Mouse (Mus musculus): ENCODE measurements at regions not wholly inside any gene's neighbourhood (a gene's known extent, or its start where the extent isn't known, plus 50 kb on each side); places are given as distances from the start of the nearest gene placed in this dataset.

DNA sequence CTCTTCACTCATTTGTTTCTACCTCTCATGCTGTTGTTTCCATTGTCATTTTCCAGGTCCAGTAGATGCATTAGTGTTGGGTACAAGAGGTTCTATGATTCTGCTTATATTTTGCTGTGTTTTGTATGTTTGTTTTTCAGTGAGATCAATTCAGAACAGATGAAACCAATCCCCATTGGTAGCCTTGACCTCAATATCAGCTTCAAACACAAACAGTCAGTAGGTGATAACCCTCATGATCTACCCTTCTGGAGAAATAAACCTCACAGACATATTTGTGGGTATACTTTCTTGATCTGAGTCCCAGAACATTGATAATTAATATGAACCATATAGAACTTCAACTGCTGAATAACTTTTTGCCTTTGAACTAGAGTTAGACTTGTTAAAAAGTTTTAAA lies 969.3 kb upstream of the Lrrc6 start:
- Histone ChIP-seq H3K27me3 (ENCODE audit: control insufficient read depth, insufficient read depth, insufficient read length) (no peaks in the 10 kb centered on the region), H3ac (ENCODE audit: control insufficient read depth, insufficient read length, low read depth) (no peak overlapping the region), H3K4me3 (ENCODE audit: insufficient read depth, poor library complexity, severe bottlenecking) (no peak overlapping the region), H3K79me3 (ENCODE audit: low read depth) (no peaks in the 10 kb centered on the region), H3K79me2 (ENCODE audit: control insufficient read depth, insufficient read depth) (no peaks in the 10 kb centered on the region), H3K36me3 (ENCODE audit: control insufficient read depth, insufficient read depth) (no peaks in the 10 kb centered on the region)
- no peak for TF ChIP-seq MYOG (IDR thresholded peaks at IDR 0.05; ENCODE audit: control insufficient read depth, extremely low read depth, insufficient read length)
- TF ChIP-seq MYOD1 (IDR thresholded peaks at IDR 0.05; ENCODE audit: control insufficient read depth, insufficient read length, low read depth), result no peak
- no peak for TF ChIP-seq CEBPB (IDR thresholded peaks at IDR 0.05; ENCODE audit: low read depth)
- no peak for TF ChIP-seq CTCF (IDR thresholded peaks at IDR 0.05; ENCODE audit: control insufficient read depth, insufficient read depth, insufficient read length)
- no peak for TF ChIP-seq FOSL1 (IDR thresholded peaks at IDR 0.05; ENCODE audit: insufficient read depth, low read length, poor library complexity, severe bottlenecking)
- no peak for TF ChIP-seq USF1 (IDR thresholded peaks at IDR 0.05; ENCODE audit: low read depth)
- TF ChIP-seq MAX (IDR thresholded peaks at IDR 0.05), result no peak

- TF ChIP-seq FOSL1 (IDR thresholded peaks at IDR 0.05; ENCODE audit: insufficient read depth, low read length, poor library complexity, severe bottlenecking) (no peak), MYOD1 (IDR thresholded peaks at IDR 0.05; ENCODE audit: control insufficient read depth, insufficient read length, low read depth) (no peak), CEBPB (IDR thresholded peaks at IDR 0.05; ENCODE audit: low read depth) (no peak), MYOG (IDR thresholded peaks at IDR 0.05; ENCODE audit: control insufficient read depth, extremely low read depth, insufficient read length) (no peak), CTCF (IDR thresholded peaks at IDR 0.05; ENCODE audit: control insufficient read depth, insufficient read depth, insufficient read length) (no peak), USF1 (IDR thresholded peaks at IDR 0.05; ENCODE audit: low read depth) (no peak), MAX (IDR thresholded peaks at IDR 0.05) (no peak)
- Histone ChIP-seq H3ac (ENCODE audit: control insufficient read depth, insufficient read length, low read depth) (no peak overlapping the region), H3K27me3 (ENCODE audit: control insufficient read depth, insufficient read depth, insufficient read length) (no peaks in the 10 kb centered on the region), H3K36me3 (ENCODE audit: control insufficient read depth, insufficient read depth) (no peaks in the 10 kb centered on the region), H3K79me3 (ENCODE audit: low read depth) (no peaks in the 10 kb centered on the region), H3K4me3 (ENCODE audit: insufficient read depth, poor library complexity, severe bottlenecking) (no peak overlapping the region), H3K79me2 (ENCODE audit: control insufficient read depth, insufficient read depth) (no peaks in the 10 kb centered on the region)
Measured at GRCm38 (mm10) chr15:67467404-67468345, 967.0 kb upstream of the Lrrc6 start.

GRCm38 (mm10) chr15:67462863-67463262 lies 962.2 kb upstream of the Lrrc6 start:
- TF ChIP-seq MYOG (IDR thresholded peaks at IDR 0.05; ENCODE audit: control insufficient read depth, extremely low read depth, insufficient read length), result no peak
- no peak for TF ChIP-seq MYOD1 (IDR thresholded peaks at IDR 0.05; ENCODE audit: control insufficient read depth, insufficient read length, low read depth)
- no peak for TF ChIP-seq CEBPB (IDR thresholded peaks at IDR 0.05; ENCODE audit: low read depth)
- no peak for TF ChIP-seq FOSL1 (IDR thresholded peaks at IDR 0.05; ENCODE audit: insufficient read depth, low read length, poor library complexity, severe bottlenecking)
- no peak for TF ChIP-seq MAX (IDR thresholded peaks at IDR 0.05)
- TF ChIP-seq CTCF (IDR thresholded peaks at IDR 0.05; ENCODE audit: control insufficient read depth, insufficient read depth, insufficient read length), result no peak
- TF ChIP-seq USF1 (IDR thresholded peaks at IDR 0.05; ENCODE audit: low read depth), result no peak
- H3ac ChIP-seq (ENCODE audit: control insufficient read depth, insufficient read length, low read depth), result no peak overlapping the region
- H3K36me3 ChIP-seq (ENCODE audit: control insufficient read depth, insufficient read depth), result no peaks in the 10 kb centered on the region
- H3K79me2 ChIP-seq (ENCODE audit: control insufficient read depth, insufficient read depth), result no peaks in the 10 kb centered on the region
- H3K79me3 ChIP-seq (ENCODE audit: low read depth), result no peaks in the 10 kb centered on the region
- no peaks in the 10 kb centered on the region for H3K27me3 ChIP-seq (ENCODE audit: control insufficient read depth, insufficient read depth, insufficient read length)
- H3K4me3 ChIP-seq (ENCODE audit: insufficient read depth, poor library complexity, severe bottlenecking), result no peak overlapping the region

- TF ChIP-seq MAX (IDR thresholded peaks at IDR 0.05) (no peak), MYOD1 (IDR thresholded peaks at IDR 0.05; ENCODE audit: control insufficient read depth, insufficient read length, low read depth) (no peak), FOSL1 (IDR thresholded peaks at IDR 0.05; ENCODE audit: insufficient read depth, low read length, poor library complexity, severe bottlenecking) (no peak), USF1 (IDR thresholded peaks at IDR 0.05; ENCODE audit: low read depth) (no peak), CTCF (IDR thresholded peaks at IDR 0.05; ENCODE audit: control insufficient read depth, insufficient read depth, insufficient read length) (no peak), CEBPB (IDR thresholded peaks at IDR 0.05; ENCODE audit: low read depth) (no peak), MYOG (IDR thresholded peaks at IDR 0.05; ENCODE audit: control insufficient read depth, extremely low read depth, insufficient read length) (no peak)
- no peaks in the 10 kb centered on the region for H3K27me3 ChIP-seq (ENCODE audit: control insufficient read depth, insufficient read depth, insufficient read length)
- H3K79me3 ChIP-seq (ENCODE audit: low read depth), result no peaks in the 10 kb centered on the region
- no peaks in the 10 kb centered on the region for H3K79me2 ChIP-seq (ENCODE audit: control insufficient read depth, insufficient read depth)
- no peaks in the 10 kb centered on the region for H3K36me3 ChIP-seq (ENCODE audit: control insufficient read depth, insufficient read depth)
- no peak overlapping the region for H3K4me3 ChIP-seq (ENCODE audit: insufficient read depth, poor library complexity, severe bottlenecking)
- H3ac ChIP-seq (ENCODE audit: control insufficient read depth, insufficient read length, low read depth), result no peak overlapping the region
Measured at GRCm38 (mm10) chr15:67460384-67460783, 959.7 kb upstream of the Lrrc6 start.

DNA sequence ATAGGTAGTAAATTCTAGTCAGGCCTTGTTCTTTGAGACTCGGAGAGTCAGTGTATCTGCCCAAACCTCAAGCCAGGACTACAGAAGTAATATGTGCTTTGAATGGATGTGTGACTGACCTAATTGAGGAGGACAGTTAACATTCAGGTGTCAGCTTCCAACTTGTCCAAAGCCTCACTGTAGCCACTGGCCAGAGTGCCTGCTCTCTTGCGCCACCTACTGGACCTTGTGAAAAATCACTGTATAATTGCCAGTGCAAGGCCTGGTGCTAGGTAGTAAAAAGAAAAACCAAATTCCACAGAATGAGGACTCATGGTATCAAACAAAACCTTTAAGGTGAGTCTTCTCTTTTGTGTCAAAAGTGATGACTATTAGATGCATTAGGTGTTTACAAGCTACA lies 933.6 kb upstream of the Lrrc6 start:
- Histone ChIP-seq H3K36me3 (ENCODE audit: control insufficient read depth, insufficient read depth) (no peaks in the 10 kb centered on the region), H3ac (ENCODE audit: control insufficient read depth, insufficient read length, low read depth) (no peak overlapping the region), H3K79me2 (ENCODE audit: control insufficient read depth, insufficient read depth) (no peaks in the 10 kb centered on the region), H3K79me3 (ENCODE audit: low read depth) (no peaks in the 10 kb centered on the region), H3K27me3 (ENCODE audit: control insufficient read depth, insufficient read depth, insufficient read length) (no peaks in the 10 kb centered on the region), H3K4me3 (ENCODE audit: insufficient read depth, poor library complexity, severe bottlenecking) (no peak overlapping the region)
- TF ChIP-seq MYOD1 (IDR thresholded peaks at IDR 0.05; ENCODE audit: control insufficient read depth, insufficient read length, low read depth), result no peak
- TF ChIP-seq MAX (IDR thresholded peaks at IDR 0.05), result no peak
- no peak for TF ChIP-seq MYOG (IDR thresholded peaks at IDR 0.05; ENCODE audit: control insufficient read depth, extremely low read depth, insufficient read length)
- no peak for TF ChIP-seq FOSL1 (IDR thresholded peaks at IDR 0.05; ENCODE audit: insufficient read depth, low read length, poor library complexity, severe bottlenecking)
- peak; percentile 80 for TF ChIP-seq CTCF (IDR thresholded peaks at IDR 0.05; ENCODE audit: control insufficient read depth, insufficient read depth, insufficient read length)
